Mouse (Mus musculus): ENCODE data around the gene Zfp704.

Gene Zfp704

GRCm38 (mm10) chr3:9456380-9456890, 153.4 kb downstream of the Zfp704 start:
- DNase-seq (ENCODE audit: low read depth), result no peak

GRCm38 (mm10) chr3:9455351-9455750, 154.5 kb downstream of the Zfp704 start:
- DNase-seq (ENCODE audit: low read depth), result no peak

- DNase-seq (ENCODE audit: low read depth), result no peak
Measured at GRCm38 (mm10) chr3:9454556-9455330, 155.1 kb downstream of the Zfp704 start.

- DNase-seq (ENCODE audit: low read depth), result no peak
Measured at GRCm38 (mm10) chr3:9450521-9450920, 159.4 kb downstream of the Zfp704 start.

GRCm38 (mm10) chr3:9449261-9450007, 160.5 kb downstream of the Zfp704 start:
- peak; percentile 21 for DNase-seq (ENCODE audit: low read depth)

- DNase-seq (ENCODE audit: low read depth), result no peak
Measured at GRCm38 (mm10) chr3:9448541-9448940, 161.3 kb downstream of the Zfp704 start.

- no peak for DNase-seq (ENCODE audit: low read depth)
Measured at GRCm38 (mm10) chr3:9444558-9444957, 165.3 kb downstream of the Zfp704 start.

GRCm38 (mm10) chr3:9443981-9444380, 165.9 kb downstream of the Zfp704 start:
- no peak for DNase-seq (ENCODE audit: low read depth)

GRCm38 (mm10) chr3:9443476-9443875, 166.4 kb downstream of the Zfp704 start:
- DNase-seq (ENCODE audit: low read depth), result no peak

- DNase-seq (ENCODE audit: low read depth), result no peak
Measured at GRCm38 (mm10) chr3:9441566-9442540, 168.0 kb downstream of the Zfp704 start.

GRCm38 (mm10) chr3:9440466-9440865, 169.4 kb downstream of the Zfp704 start:
- DNase-seq (ENCODE audit: low read depth), result no peak

- DNase-seq (ENCODE audit: low read depth), result no peak
Measured at GRCm38 (mm10) chr3:9439619-9440286, 170.1 kb downstream of the Zfp704 start.

- no peak for DNase-seq (ENCODE audit: low read depth)
Measured at GRCm38 (mm10) chr3:9436256-9436655, 173.6 kb downstream of the Zfp704 start.

- peak; percentile 21 for DNase-seq (ENCODE audit: low read depth)
Measured at GRCm38 (mm10) chr3:9434394-9435175, 175.3 kb downstream of the Zfp704 start.

GRCm38 (mm10) chr3:9432796-9433526, 176.9 kb downstream of the Zfp704 start:
- DNase-seq (ENCODE audit: low read depth), result no peak

- no peak for DNase-seq (ENCODE audit: low read depth)
Measured at GRCm38 (mm10) chr3:9432226-9432625, 177.7 kb downstream of the Zfp704 start.

GRCm38 (mm10) chr3:9429946-9430345, 179.9 kb downstream of the Zfp704 start:
- no peak for DNase-seq (ENCODE audit: low read depth)

GRCm38 (mm10) chr3:9427826-9428225, 182.1 kb downstream of the Zfp704 start:
- DNase-seq (ENCODE audit: low read depth), result no peak

GRCm38 (mm10) chr3:9425661-9426060, 184.2 kb downstream of the Zfp704 start:
- DNase-seq (ENCODE audit: low read depth), result no peak

GRCm38 (mm10) chr3:9424637-9425036, 185.2 kb downstream of the Zfp704 start:
- no peak for DNase-seq (ENCODE audit: low read depth)

Data from 416B (cell line).